Mouse (Mus musculus) ES-Bruce4 (cell line): ENCODE data around the gene Hs2st1. TPM values are rescaled to one million over a fixed set of nuclear protein-coding genes. Genes with fewer than 3 reads are reported as not detected.

Source experiments
- H3K27ac ChIP-seq: 2 replicates; pipeline ENCODE4 v1.5.1; 2012; ENCODE audit warnings: low read length, inconsistent platforms; ENCODE audit not compliant: insufficient read depth
- H3K27me3 ChIP-seq: 2 replicates; pipeline ENCODE4 v1.6.1; 2012; ENCODE audit warnings: mild to moderate bottlenecking, low read length, inconsistent platforms; ENCODE audit not compliant: control insufficient read depth, poor library complexity, insufficient read depth, severe bottlenecking
- H3K36me3 ChIP-seq: 2 replicates; pipeline ENCODE4 v1.6.1; 2012; ENCODE audit warnings: inconsistent platforms, mild to moderate bottlenecking, low read length, moderate library complexity; ENCODE audit not compliant: control insufficient read depth, poor library complexity, insufficient read depth, severe bottlenecking
- H3K4me1 ChIP-seq: one replicate; pipeline ENCODE4 v1.8.1; 2011; ENCODE audit warnings: low read length; ENCODE audit not compliant: control insufficient read depth, insufficient read depth
- H3K4me3 ChIP-seq: 2 replicates; pipeline ENCODE4 v1.5.1; 2011; ENCODE audit warnings: low read depth, mild to moderate bottlenecking, low read length
- H3K9ac ChIP-seq: 2 replicates; pipeline ENCODE4 v1.6.1; 2012; ENCODE audit warnings: low read depth, mild to moderate bottlenecking, inconsistent platforms; ENCODE audit not compliant: poor library complexity, severe bottlenecking
- H3K9me3 ChIP-seq: replicated peaks from 2 replicates; pipeline ENCODE4 v1.6.1; 2012; ENCODE audit warnings: mild to moderate bottlenecking, low read length, inconsistent platforms; ENCODE audit not compliant: control insufficient read depth, poor library complexity, insufficient read depth, severe bottlenecking
- CTCF ChIP-seq: IDR thresholded peaks from one replicate; pipeline ENCODE4 v1.8.1; 2011; ENCODE audit warnings: low read depth, low read length
- EP300 ChIP-seq: IDR thresholded peaks from 2 replicates; pipeline ENCODE4 v1.6.1; 2011; ENCODE audit warnings: low read depth, low read length; ENCODE audit not compliant: insufficient read depth
- POLR2A ChIP-seq: IDR thresholded peaks from one replicate; pipeline ENCODE4 v1.8.1; 2011; ENCODE audit warnings: low read length; ENCODE audit not compliant: insufficient read depth
- polyA plus RNA-seq: library from polyadenylated mRNA; stranded (reverse); fragments of >200 nt; gene quantifications from 2 replicates; pipeline ENCODE4 v1.2.4, GENCODE M21; 2011; ENCODE audit warnings: low read depth; ENCODE audit not compliant: missing spikeins, insufficient read depth, insufficient read length

The Hs2st1 gene
- polyA plus RNA-seq, 1 experiment: 38.6 TPM

DNA sequence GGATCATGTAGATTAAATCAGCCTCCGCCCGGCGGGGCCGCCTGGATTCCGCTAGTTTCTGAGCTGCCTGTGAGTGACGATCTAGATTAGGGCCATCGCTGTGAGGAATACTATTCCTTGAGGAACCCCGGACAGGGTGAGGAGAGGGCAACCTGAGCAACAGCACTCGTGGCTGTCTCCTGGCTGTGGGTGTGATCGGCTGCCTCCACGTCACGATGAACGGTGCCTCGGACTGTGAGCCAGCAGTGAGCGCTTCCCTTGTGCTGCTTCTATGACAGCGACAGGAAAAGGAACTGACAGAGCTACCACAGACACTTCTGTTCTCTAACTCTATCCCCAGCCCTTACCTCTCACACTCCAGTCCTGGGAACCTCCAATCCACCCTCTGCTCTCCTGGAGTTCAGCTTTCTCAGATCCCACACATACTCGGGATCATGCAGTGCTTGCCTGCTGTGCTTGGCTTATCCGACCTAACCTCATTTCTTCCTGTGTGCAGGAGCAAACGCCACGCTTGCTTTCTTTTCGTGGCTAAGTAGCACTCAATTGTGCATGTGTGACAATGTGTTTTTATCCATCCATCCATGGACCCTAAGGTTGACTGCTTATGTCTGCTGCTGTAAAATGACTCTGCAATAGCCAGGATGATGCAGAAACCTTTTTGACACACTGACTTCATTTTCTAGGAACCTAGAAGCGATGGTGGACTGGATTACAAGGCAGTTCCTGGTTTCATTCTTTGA lies 8.3 kb downstream of the Hs2st1 start:
- TF ChIP-seq EP300: no peak
- TF ChIP-seq CTCF: no peak
- no peak for TF ChIP-seq POLR2A
- Histone ChIP-seq H3K4me3 (0 out of 2 replicates have a peak overlapping the region, but pooled peaks have one; percentile 1), H3K4me1 (peaks cover 1% of the 10 kb centered on the region), H3K27me3 (no peaks in the 10 kb centered on the region), H3K9me3 (no peaks in the 10 kb centered on the region), H3K36me3 (no peaks in the 10 kb centered on the region), H3K27ac (no peak overlapping the region), H3K9ac (no peak overlapping the region)

- H3K27me3 ChIP-seq: no peaks in the 10 kb centered on the region
- H3K4me3 ChIP-seq: no peak overlapping the region
- H3K9me3 ChIP-seq: no peaks in the 10 kb centered on the region
- H3K4me1 ChIP-seq: peaks cover 3% of the 10 kb centered on the region
- no peak for TF ChIP-seq CTCF
- H3K27ac ChIP-seq: no peak overlapping the region
- no peak overlapping the region for H3K9ac ChIP-seq
- H3K36me3 ChIP-seq: no peaks in the 10 kb centered on the region
These were observed 11.7 kb downstream of the Hs2st1 start for GRCm38 (mm10) chr3:144558274-144558673.

DNA sequence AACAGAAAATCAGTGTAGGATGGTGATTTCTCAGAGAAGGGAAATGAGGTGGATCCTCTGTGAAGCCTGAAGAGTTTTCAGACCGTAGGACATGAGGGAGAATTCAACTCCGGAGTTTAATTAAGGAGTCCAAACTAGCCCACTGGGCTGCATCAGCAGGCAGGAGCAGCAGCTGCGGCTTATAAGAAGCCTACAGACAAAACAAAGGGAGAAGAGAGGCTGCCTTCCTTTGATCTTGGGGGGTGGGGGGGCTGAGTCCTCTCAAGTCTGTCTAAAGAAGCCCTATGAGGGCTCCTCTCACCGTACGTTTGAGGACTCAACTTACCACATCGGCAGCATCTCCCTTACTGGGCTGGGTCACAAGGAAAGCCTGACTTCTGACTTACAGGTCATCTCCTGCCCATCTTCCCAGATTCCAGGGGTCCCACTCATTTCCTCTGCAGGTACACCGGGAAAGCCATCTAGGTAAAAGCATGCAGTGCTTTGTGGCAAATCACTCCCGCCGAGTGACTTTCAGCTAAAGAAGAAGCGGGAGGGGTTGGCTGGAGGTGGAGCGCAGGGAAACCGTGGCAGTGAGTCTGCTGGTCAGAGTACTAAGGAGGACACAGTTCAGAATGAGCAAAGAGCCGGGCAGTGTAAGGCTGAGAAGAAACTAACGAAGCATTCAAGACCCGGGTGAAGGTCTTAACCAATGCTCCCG lies 13.2 kb downstream of the Hs2st1 start:
- Histone ChIP-seq H3K27me3 (no peaks in the 10 kb centered on the region), H3K36me3 (no peaks in the 10 kb centered on the region), H3K27ac (no peak overlapping the region), H3K4me1 (peaks cover 4% of the 10 kb centered on the region), H3K4me3 (peak overlapping the region; percentile 34), H3K9ac (peak overlapping the region; percentile 38; the same call in 1 of the 2 replicates), H3K9me3 (no peaks in the 10 kb centered on the region)
- TF ChIP-seq CTCF: no peak
- TF ChIP-seq EP300: no peak
- TF ChIP-seq POLR2A: no peak

DNA sequence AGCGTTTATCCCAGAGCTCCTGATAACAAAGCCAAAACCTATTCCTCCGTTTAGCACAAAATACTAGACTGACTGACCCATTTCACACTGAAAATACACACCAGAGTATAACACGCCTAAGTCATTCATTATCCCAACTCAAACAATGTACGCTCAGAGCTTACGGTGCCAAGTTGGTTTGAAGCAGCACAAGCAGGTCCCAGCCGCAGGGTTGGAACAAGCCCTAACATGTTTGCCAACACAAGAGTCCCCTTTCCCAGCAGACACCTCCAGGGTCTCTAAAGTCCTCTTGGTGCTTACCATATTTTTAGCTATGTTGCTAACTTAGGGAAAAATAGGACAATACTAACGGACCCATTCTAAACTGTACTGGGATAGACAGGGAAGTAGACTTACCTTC lies 14.8 kb downstream of the Hs2st1 start:
- Histone ChIP-seq H3K27me3 (no peaks in the 10 kb centered on the region), H3K36me3 (no peaks in the 10 kb centered on the region), H3K27ac (no peak overlapping the region; the same call in 1 of the 2 replicates), H3K4me1 (peaks cover 3% of the 10 kb centered on the region), H3K9ac (peak overlapping the region; percentile 43; the same call in 1 of the 2 replicates), H3K9me3 (no peaks in the 10 kb centered on the region), H3K4me3 (no peak overlapping the region)
- TF ChIP-seq POLR2A (no peak), EP300 (peak; percentile 80)

DNA sequence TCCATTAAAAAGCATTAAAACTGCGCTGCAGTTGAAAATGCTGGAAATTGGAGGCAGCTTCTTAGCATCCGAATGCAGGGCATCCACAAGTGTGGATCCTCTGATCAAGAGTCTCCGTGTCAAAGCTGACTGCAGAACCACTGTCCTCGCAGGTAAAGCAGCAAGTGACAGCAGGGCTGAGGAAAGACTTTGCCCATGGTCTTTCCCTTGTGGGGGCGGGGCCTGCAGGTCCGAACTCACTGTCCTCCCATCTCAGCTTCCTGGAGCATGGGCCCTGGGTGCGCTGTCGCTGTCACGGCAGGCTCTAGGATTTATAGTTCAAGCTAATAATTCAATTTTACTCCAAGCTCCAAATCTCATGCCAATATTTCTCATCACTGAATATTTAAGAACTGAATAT lies 15.5 kb downstream of the Hs2st1 start:
- Histone ChIP-seq H3K27ac (no peak overlapping the region), H3K9ac (no peak overlapping the region), H3K9me3 (no peaks in the 10 kb centered on the region), H3K36me3 (no peaks in the 10 kb centered on the region), H3K27me3 (no peaks in the 10 kb centered on the region), H3K4me3 (no peak overlapping the region), H3K4me1 (peaks cover 3% of the 10 kb centered on the region)
- no peak for TF ChIP-seq CTCF
- TF ChIP-seq POLR2A: no peak
- TF ChIP-seq EP300: no peak

DNA sequence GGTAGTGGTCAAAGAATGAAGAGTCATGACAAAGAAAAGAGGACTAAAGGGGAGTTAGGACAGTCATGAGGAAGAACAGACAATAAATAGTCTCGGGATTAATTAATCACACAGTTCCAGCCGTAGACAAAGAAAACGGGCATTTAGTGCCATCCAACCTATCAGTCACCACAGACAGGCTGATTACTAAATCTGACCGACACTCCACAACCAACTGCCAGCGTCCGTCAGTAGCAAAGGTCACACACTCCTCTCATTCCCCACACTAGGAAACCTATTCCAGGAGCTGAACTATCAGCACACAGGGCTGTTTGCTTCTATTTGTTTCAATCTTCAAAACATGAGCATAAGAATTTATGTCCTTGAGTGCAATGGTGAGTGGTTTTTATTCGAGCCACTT lies 16.0 kb downstream of the Hs2st1 start:
- H3K9me3 ChIP-seq: no peaks in the 10 kb centered on the region
- H3K9ac ChIP-seq: no peak overlapping the region
- no peaks in the 10 kb centered on the region for H3K36me3 ChIP-seq
- TF ChIP-seq POLR2A (no peak), EP300 (no peak), CTCF (no peak)
- no peak overlapping the region for H3K27ac ChIP-seq
- H3K4me1 ChIP-seq: peaks cover 3% of the 10 kb centered on the region
- no peaks in the 10 kb centered on the region for H3K27me3 ChIP-seq
- no peak overlapping the region for H3K4me3 ChIP-seq
